Comparison of ENCODE assay signal across 8 mouse cellular contexts in the genomic region with DNA sequence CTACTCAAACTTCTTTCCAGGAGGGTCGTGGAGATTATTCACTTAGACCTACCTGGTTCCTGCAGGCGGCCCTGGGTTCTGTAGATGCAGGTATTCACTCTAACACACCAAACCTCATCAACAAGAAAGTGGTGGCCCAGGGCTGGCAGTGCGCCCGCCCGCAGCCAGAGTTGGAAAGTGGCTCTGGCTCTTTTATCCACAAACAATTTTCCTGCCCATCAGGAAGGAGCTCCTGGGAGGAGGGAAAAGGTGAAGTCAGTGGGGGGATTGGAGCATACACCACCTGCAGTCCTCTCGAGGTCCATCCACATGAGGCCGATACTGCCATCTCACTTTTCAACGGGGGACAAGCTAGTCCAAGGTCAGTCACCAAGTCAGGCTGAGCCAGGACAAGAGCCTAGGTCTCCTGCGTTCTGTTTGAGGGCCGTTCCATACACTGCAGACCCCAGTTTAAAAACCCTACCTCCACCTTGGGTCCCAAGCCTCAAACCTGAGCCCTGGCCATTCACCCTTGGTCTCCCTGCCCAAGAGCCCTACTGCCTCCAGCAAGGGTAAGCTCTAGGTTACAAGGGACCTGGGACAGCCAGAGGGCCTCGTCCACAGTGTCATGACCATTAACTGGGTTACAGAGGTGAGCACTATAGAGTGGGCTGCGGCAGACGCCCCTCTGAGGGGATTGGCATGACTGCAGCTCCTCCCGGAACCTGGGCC. TPM values are rescaled to one million over a fixed set of nuclear protein-coding genes. Genes with fewer than 3 reads are reported as not detected.
DNase-seq lines count a peak whose midpoint lies in the region; ATAC-seq lines count a peak whose summit lies in the region.

No protein-coding gene starts in this region.

- H3K27me3 ChIP-seq in heart, embryonic 14.5 days (ENCODE audit: control insufficient read depth, insufficient read depth, low read length): no peaks in the 10 kb centered on the region
- no peaks in the 10 kb centered on the region for H3K27me3 ChIP-seq in heart, embryonic 16.5 days (ENCODE audit: control insufficient read depth, insufficient read depth, low read length)
- 0 out of 2 replicates have a peak, but pooled peaks cover 9% of the 10 kb centered on the region for H3K27me3 ChIP-seq in liver, embryonic 15.5 days

- peak overlapping the region; percentile 69 to 97 for H3K4me3 ChIP-seq in heart, embryonic 14.5 days (ENCODE audit: control insufficient read depth in 1 of 2, insufficient read depth in 1 of 2, low read depth in 1 of 2, low read length in 2 of 2)
- peak overlapping the region; percentile 85 for H3K4me3 ChIP-seq in heart, embryonic 16.5 days (ENCODE audit: low read length)
- H3K4me3 ChIP-seq in liver, embryonic 15.5 days (replicated peaks): peak overlapping the region; percentile 95

- no peaks in the 10 kb centered on the region for H3K9me3 ChIP-seq in heart, embryonic 14.5 days (ENCODE audit: control insufficient read depth, low read length)
- no peaks in the 10 kb centered on the region for H3K9me3 ChIP-seq in heart, embryonic 16.5 days (replicated peaks; ENCODE audit: control insufficient read depth, low read length)
- no peaks in the 10 kb centered on the region for H3K9me3 ChIP-seq in liver, embryonic 15.5 days (replicated peaks)

- WGBS in heart, embryonic 14.5 days: 38% methylated on average over 14 of the region's 14 CpGs
- WGBS in heart, embryonic 16.5 days: 40% methylated on average over 14 of the region's 14 CpGs
- WGBS in liver, embryonic 15.5 days (ENCODE audit: insufficient replicate concordance): 35% methylated on average over 14 of the region's 14 CpGs

- H3K9ac ChIP-seq in heart, embryonic 14.5 days (ENCODE audit: low read length): peak overlapping the region; percentile 87
- H3K9ac ChIP-seq in heart, embryonic 16.5 days (ENCODE audit: low read length): peak overlapping the region; percentile 90
- peak overlapping the region; percentile 98 for H3K9ac ChIP-seq in liver, embryonic 15.5 days

- peak overlapping the region; percentile 92 for H3K4me2 ChIP-seq in heart, embryonic 14.5 days (ENCODE audit: low read length)
- peak overlapping the region; percentile 97 for H3K4me2 ChIP-seq in heart, embryonic 16.5 days (ENCODE audit: low read depth, low read length)
- H3K4me2 ChIP-seq in liver, embryonic 15.5 days: peak overlapping the region; percentile 89

- peak overlapping the region; percentile 84 to 85 for H3K27ac ChIP-seq in heart, embryonic 14.5 days (replicated peaks in 1 of 2; ENCODE audit: control insufficient read depth in 1 of 2, insufficient read depth in 1 of 2, low read depth in 2 of 2, low read length in 2 of 2)
- H3K27ac ChIP-seq in heart, embryonic 16.5 days (ENCODE audit: low read length): peak overlapping the region; percentile 95
- peak overlapping the region; percentile 98 for H3K27ac ChIP-seq in liver, embryonic 15.5 days (replicated peaks)

- H3K36me3 ChIP-seq in heart, embryonic 14.5 days (ENCODE audit: control insufficient read depth, insufficient read depth, low read length): peaks cover 42% of the 10 kb centered on the region
- peaks cover 20% of the 10 kb centered on the region for H3K36me3 ChIP-seq in heart, embryonic 16.5 days (ENCODE audit: control insufficient read depth, insufficient read depth)
- peaks cover 42% of the 10 kb centered on the region for H3K36me3 ChIP-seq in liver, embryonic 15.5 days (replicated peaks)

- no peak for DNase-seq in heart, adult 18-20 months
- peak; percentile 38 for DNase-seq in brain, adult 2 months (ENCODE audit: low read depth, low spot score)
- DNase-seq in adrenal gland, adult 18-20 months (ENCODE audit: low spot score in 2 of 2): no peak

- peaks cover 8 to 11% of the 10 kb centered on the region in 2 experiments for H3K4me1 ChIP-seq in heart, embryonic 14.5 days (ENCODE audit: control insufficient read depth in 2 of 2, insufficient read depth in 2 of 2, low read length in 2 of 2)
- H3K4me1 ChIP-seq in heart, embryonic 16.5 days (ENCODE audit: control insufficient read depth, insufficient read depth, low read length): peaks cover 13% of the 10 kb centered on the region
- H3K4me1 ChIP-seq in liver, embryonic 15.5 days (replicated peaks): peaks cover 68% of the 10 kb centered on the region

- no peak for ATAC-seq in heart, embryonic 14.5 days (ENCODE audit: insufficient number of reproducible peaks, insufficient read depth, low FRiP score, low read depth)
- ATAC-seq in heart, embryonic 16.5 days (replicated peaks; ENCODE audit: extremely low read depth, insufficient read depth, low FRiP score): no peak
- no peak for ATAC-seq in liver, embryonic 15.5 days (ENCODE audit: insufficient read depth)
- ATAC-seq in monocyte, adult 5-6 weeks (replicated peaks; ENCODE audit: insufficient number of reproducible peaks, low FRiP score, low TSS enrichment, poor library complexity, severe bottlenecking): no peak
- no peak for ATAC-seq in frontal cortex, adult (ENCODE audit: low TSS enrichment)

RNA-seq across cellular contexts. Expression of a gene that starts 0.8 kb away (rescaled TPM):
- 10.8 TPM in 2 replicates for polyA plus RNA-seq in heart, embryonic 14.5 days (2014; fragmentation: Nextera tagmentation; extraction: Ambion mirVana)
- total RNA-seq in heart, adult 18-20 months (2021): 10 to 100 TPM; 59.5 to 68.0 TPM
- 19.3 and 22.0 TPM in 2 replicates for polyA plus RNA-seq in heart, embryonic 16.5 days (2015; fragmentation: Nextera tagmentation; extraction: Ambion mirVana)
- 63.5 and 68.6 TPM in 2 replicates for polyA plus RNA-seq in liver, embryonic 15.5 days (2015; fragmentation: Nextera tagmentation; extraction: Ambion mirVana)
- total RNA-seq in monocyte, adult 5-6 weeks (2017): 3.8 to 5.8 TPM (median 5.5 TPM) in 3 replicates
- total RNA-seq in adrenal gland, adult 18-20 months (2021): 10 to 100 TPM; 29.7 to 39.8 TPM
